Mouse (Mus musculus) hindbrain, embryonic 11.5 days (tissue): Measurements from ENCODE around the gene Ppp1r10. TPM values are rescaled to one million over a fixed set of nuclear protein-coding genes. Genes with fewer than 3 reads are reported as not detected.
"Not testable (repeated sequence)": the region's sequence is repeated elsewhere in the genome, so short reads cannot be mapped to it uniquely, and the experiment has no call there.

Experiments
- ATAC-seq: fragments of 200-750 bp; cut with Nextera tagmentation; 2 replicates; pipeline ENCODE4 v1.8.0; 2017; ENCODE audit warnings: mild to moderate bottlenecking, moderate TSS enrichment, moderate library complexity; ENCODE audit not compliant: low FRiP score
- DNase-seq: peaks from one replicate; pipeline ENCODE4 v3.0.0-alpha.2; 2015; ENCODE audit warnings: low spot score
- H3K27ac ChIP-seq: fragments of 300-500 bp; sonication (generic); 2 replicates; pipeline ENCODE4 v1.5.1; 2014; ENCODE audit warnings: mild to moderate bottlenecking, low read depth, low read length
- H3K27me3 ChIP-seq: fragments of 300-500 bp; sonication (generic); 2 replicates; pipeline ENCODE4 v1.6.1; 2014; ENCODE audit warnings: mild to moderate bottlenecking, low read length, moderate library complexity, mixed read lengths; ENCODE audit not compliant: control insufficient read depth, insufficient read depth
- H3K36me3 ChIP-seq: fragments of 300-500 bp; sonication (generic); 2 replicates; pipeline ENCODE4 v1.6.1; 2014; ENCODE audit warnings: mild to moderate bottlenecking, low read length, moderate library complexity, mixed read lengths; ENCODE audit not compliant: control insufficient read depth, insufficient read depth
- H3K4me1 ChIP-seq: fragments of 300-500 bp; sonication (generic); replicated peaks from 2 replicates; pipeline ENCODE4 v1.6.1; 2014; ENCODE audit warnings: low read length, mixed read lengths; ENCODE audit not compliant: control insufficient read depth, insufficient read depth
- H3K4me2 ChIP-seq: fragments of 300-500 bp; sonication (generic); replicated peaks from 2 replicates; pipeline ENCODE4 v1.6.1; 2014; ENCODE audit warnings: mild to moderate bottlenecking, low read depth, low read length
- H3K4me3 ChIP-seq: fragments of 300-500 bp; sonication (generic); 2 replicates; pipeline ENCODE4 v1.5.1; 2014; ENCODE audit warnings: low read depth, low read length
- H3K9ac ChIP-seq: fragments of 300-500 bp; sonication (generic); 2 replicates; pipeline ENCODE4 v1.6.1; 2014; ENCODE audit warnings: low read depth, low read length
- H3K9me3 ChIP-seq: fragments of 300-500 bp; sonication (generic); 2 replicates; pipeline ENCODE4 v1.6.1; 2016; ENCODE audit warnings: low read length; ENCODE audit not compliant: control insufficient read depth
- WGBS: fragments of 180-500 bp; shearing (Covaris S2); extraction: QIAGEN DNeasy Blood & Tissue Kit; methylation state at CpG from one replicate; pipeline ENCODE4 v1.1.7; 2014; 5-methylcytosine and 5-hydroxymethylcytosine counted together
- polyA plus RNA-seq: library from polyadenylated mRNA; unstranded; fragments of >200 nt; fragmentation: Nextera tagmentation; extraction: Ambion mirVana; gene quantifications from 2 replicates; pipeline ENCODE4 v1.2.1, GENCODE M21; 2014

The Ppp1r10 gene
- polyA plus RNA-seq, 1 experiment from 2014 or later = 49.8 TPM

DNA sequence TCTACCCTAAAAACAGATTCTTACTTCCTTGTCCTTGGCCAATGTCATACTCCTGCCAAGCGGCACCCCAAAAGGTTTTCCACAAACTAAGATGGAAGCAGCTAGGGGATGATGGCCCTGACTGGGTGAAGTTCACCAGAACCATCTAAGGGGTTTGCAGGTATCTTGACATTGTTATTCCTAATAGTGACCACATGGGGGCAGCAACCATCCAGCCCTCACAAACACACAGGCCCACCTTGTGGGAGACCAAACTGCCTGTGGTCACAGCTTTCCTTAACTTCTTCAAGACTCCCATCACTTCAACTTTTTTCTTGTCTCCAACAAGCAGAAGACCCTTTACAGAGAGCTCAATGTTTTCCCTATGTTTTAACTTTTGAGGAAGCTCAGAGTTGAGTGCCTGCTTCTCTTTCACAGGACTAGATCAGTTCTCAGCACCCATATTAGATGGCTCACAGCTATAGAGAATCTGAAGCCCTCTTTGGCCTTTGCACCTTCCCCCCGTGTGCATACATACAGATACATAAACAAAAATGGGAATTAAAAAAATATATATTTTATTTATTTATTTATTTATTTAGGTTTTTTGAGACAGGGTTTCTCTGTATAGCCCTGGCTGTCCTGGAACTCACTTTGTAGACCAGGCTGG lies 21.6 kb downstream of the Ppp1r10 start:
- ATAC-seq (peak; percentile 56; the same call in 1 of the 2 replicates), DNase-seq (peak; percentile 73)
- WGBS = 44% methylated on average over 2 of the region's 2 CpGs
- no peaks in the 10 kb centered on the region for H3K4me1 ChIP-seq
- H3K27ac ChIP-seq = no peak overlapping the region
- H3K4me2 ChIP-seq = no peak overlapping the region
- no peaks in the 10 kb centered on the region for H3K36me3 ChIP-seq
- H3K9ac ChIP-seq = no peak overlapping the region
- H3K9me3 ChIP-seq = no peaks in the 10 kb centered on the region
- H3K4me3 ChIP-seq = no peak overlapping the region
- no peaks in the 10 kb centered on the region for H3K27me3 ChIP-seq

DNA sequence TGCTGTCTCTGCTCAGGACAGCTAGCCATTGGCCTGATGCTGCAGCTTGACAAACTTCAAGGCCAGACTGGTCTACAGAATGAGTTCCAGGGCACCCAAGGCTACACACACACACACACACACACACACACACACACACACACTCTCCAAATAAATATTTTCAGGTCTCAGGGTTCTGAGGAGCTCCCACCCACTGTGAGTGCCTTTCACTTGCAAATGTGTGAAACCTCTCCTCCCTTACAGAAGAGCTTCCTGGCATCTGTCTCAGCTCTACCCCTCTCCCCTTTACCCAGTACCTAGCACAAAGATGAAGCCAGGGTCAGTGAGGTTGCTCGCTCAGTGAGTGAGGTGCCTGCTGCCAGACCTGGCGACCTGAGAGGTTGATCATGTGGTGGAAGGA lies 22.9 kb downstream of the Ppp1r10 start:
- 50% methylated on average over 2 of the region's 2 CpGs for WGBS
- DNase-seq (no peak), ATAC-seq (no peak)
- Histone ChIP-seq H3K27ac (no peak overlapping the region), H3K4me1 (no peaks in the 10 kb centered on the region), H3K4me2 (no peak overlapping the region), H3K4me3 (no peak overlapping the region), H3K27me3 (no peaks in the 10 kb centered on the region), H3K9ac (no peak overlapping the region), H3K9me3 (no peaks in the 10 kb centered on the region), H3K36me3 (no peaks in the 10 kb centered on the region)

DNA sequence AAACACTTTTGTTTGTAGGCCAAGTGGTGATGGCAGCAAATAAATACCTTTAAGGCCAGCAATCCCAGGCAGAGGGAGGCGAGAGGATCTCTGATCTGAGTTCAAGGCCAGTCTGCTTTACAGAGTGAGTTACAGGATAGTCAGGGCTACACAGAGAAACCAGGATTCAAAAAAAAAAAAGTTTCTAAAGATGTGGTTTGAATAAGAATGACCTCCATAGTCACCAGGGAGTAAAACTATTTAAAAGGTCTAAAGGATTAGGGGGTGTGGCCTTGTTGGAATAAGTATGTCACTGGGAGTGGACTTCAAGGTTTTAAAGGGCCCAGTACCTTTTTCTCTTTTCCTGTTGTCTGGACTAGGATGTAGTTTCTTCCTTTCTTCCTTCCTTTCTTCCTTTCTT lies 23.7 kb downstream of the Ppp1r10 start:
- no peaks in the 10 kb centered on the region for H3K36me3 ChIP-seq
- WGBS = 56% methylated on average over 1 of the region's 1 CpGs
- H3K9ac ChIP-seq = no peak overlapping the region
- H3K4me2 ChIP-seq = no peak overlapping the region
- no peak overlapping the region for H3K4me3 ChIP-seq
- no peaks in the 10 kb centered on the region for H3K4me1 ChIP-seq
- DNase-seq = no peak
- H3K27me3 ChIP-seq = no peaks in the 10 kb centered on the region
- H3K27ac ChIP-seq = no peak overlapping the region
- H3K9me3 ChIP-seq = no peaks in the 10 kb centered on the region
- ATAC-seq = no peak

DNA sequence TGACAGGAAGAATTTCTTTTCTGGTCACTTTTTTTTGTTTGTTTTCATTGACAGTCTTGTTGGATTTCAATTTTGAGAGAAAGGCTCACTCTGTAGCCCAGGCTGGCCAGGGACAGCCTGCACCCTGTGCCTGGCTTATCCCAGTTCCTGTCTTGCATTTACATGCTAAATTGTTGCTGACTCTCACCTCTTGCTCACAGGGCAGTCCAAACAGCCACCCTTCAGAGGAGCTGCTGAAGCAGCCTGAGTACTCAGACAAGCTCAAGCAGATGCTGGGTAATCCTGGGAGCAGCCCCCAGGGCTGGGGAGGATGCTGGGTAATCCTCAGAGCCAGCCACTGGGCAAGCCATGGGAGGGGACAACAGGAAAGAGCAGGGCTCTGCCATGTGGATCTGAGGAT lies 34.7 kb downstream of the Ppp1r10 start:
- not testable (repeated sequence) for ATAC-seq, H3K4me1 ChIP-seq, H3K4me2 ChIP-seq, H3K27ac ChIP-seq, H3K27me3 ChIP-seq, H3K9me3 ChIP-seq, DNase-seq, H3K4me3 ChIP-seq, H3K9ac ChIP-seq, H3K36me3 ChIP-seq

DNA sequence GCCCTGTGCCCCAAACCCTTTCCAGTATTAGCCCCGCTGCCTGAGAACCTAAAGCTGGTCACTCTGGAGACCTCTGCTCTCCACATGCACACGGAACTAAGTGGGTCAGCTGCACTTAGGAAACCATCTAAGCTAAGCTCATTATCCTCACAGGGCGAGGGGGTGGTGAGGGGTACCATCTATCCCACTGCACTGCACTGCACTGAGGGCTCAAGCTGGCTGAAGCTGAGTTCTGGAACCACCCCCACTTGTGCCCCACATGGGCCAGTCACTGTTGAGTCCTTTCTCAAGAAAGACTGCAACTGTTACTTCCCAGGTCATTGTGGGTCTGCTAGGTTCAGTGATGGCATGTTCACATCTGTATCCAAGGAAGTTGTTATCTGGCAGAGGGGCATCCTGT lies 36.3 kb downstream of the Ppp1r10 start:
- H3K27me3 ChIP-seq, H3K36me3 ChIP-seq, ATAC-seq, H3K9me3 ChIP-seq, H3K9ac ChIP-seq, DNase-seq, H3K4me2 ChIP-seq, H3K4me1 ChIP-seq, H3K4me3 ChIP-seq, H3K27ac ChIP-seq: not testable (repeated sequence)
- WGBS = 83% methylated on average over 2 of the region's 3 CpGs

DNA sequence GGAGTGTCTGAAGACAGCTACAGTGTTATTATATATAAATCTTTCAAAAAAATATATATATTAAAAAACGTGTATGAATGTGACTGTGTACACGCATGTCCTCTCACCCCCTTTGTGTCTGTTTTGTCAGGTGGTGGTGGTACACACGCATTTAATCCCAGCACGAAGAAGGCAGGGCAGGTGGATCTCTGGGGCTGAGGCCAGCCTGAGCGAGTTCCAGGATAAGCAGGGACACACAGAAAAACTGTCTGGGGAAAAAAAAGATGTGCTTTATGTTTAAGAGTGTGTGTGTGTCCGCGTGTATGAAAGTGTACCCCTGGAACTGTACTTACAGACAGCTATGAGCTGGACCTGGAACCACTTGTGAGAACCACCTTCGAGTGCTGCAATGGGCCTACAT lies 38.4 kb downstream of the Ppp1r10 start:
- Histone ChIP-seq H3K4me2 (no peak overlapping the region), H3K9ac (no peak overlapping the region), H3K9me3 (no peaks in the 10 kb centered on the region), H3K27me3 (no peaks in the 10 kb centered on the region), H3K36me3 (peaks cover 24% of the 10 kb centered on the region), H3K4me1 (no peaks in the 10 kb centered on the region), H3K4me3 (no peak overlapping the region), H3K27ac (no peak overlapping the region)
- ATAC-seq (no peak), DNase-seq (no peak)
- 76% methylated on average over 8 of the region's 8 CpGs for WGBS

DNA sequence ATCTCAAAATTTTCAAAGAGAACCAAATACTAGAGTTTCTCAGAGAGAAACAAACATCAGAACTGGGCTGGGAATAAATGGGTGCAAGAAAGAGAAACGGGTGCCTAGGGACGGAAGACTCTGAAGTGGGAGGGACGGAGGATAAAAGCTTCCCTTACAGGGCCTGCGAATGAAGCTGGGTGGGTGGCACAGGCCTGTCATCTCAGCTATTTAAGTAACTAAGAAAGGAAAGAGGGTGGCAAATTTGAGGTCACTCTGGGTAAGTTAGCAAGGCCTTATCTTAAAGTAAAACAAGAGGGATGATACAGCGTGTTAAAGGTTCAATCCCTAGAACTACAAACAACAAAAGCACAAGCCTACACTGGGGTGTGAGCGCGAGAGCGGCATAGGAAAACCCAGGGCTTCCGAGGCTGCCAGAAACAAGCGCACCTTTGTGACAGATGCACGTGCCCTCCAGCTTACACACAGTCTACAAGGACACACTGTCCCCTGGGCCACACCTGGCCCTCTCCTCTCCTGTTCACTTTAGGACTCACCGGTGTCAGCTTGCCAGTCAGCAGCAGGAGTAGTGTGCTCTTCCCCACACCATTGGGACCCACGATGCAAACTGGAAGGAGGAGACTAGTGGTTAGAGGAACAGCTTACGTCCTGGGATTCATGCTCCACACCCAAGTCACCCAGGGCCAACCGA lies 42.4 kb downstream of the Ppp1r10 start:
- ATAC-seq (no peak), DNase-seq (no peak)
- H3K4me1 ChIP-seq = no peaks in the 10 kb centered on the region
- H3K27me3 ChIP-seq = no peaks in the 10 kb centered on the region
- no peak overlapping the region for H3K9ac ChIP-seq
- H3K4me2 ChIP-seq = no peak overlapping the region
- H3K36me3 ChIP-seq = peaks cover 44% of the 10 kb centered on the region
- no peaks in the 10 kb centered on the region for H3K9me3 ChIP-seq
- no peak overlapping the region for H3K27ac ChIP-seq
- 95% methylated on average over 15 of the region's 15 CpGs for WGBS
- H3K4me3 ChIP-seq = no peak overlapping the region

DNA sequence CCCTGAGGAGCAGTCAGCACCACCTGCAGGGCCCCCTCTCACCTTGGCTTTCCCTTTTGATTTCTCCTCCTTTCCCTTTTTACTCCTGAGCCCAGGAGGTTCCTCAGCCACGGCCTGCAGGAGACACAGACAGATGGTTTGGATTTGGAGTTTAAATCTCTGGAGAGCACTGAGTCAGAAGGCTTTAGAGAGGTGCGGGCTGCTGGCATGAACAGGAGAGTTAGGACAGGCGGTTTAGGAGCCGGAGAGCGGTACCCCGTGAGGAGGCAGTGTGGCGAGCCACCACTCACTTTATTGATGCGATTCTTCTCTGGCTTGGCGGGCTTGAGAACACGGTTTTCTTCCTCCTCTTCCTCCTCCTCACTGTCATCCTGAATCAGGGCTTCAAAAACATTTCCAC lies 47.0 kb downstream of the Ppp1r10 start:
- Histone ChIP-seq H3K9me3 (no peaks in the 10 kb centered on the region), H3K4me3 (no peak overlapping the region), H3K9ac (no peak overlapping the region), H3K36me3 (peaks cover 29% of the 10 kb centered on the region), H3K27me3 (no peaks in the 10 kb centered on the region), H3K4me2 (no peak overlapping the region), H3K27ac (no peak overlapping the region), H3K4me1 (no peaks in the 10 kb centered on the region)
- 89% methylated on average over 10 of the region's 10 CpGs for WGBS
- no peak for DNase-seq
- ATAC-seq = no peak

DNA sequence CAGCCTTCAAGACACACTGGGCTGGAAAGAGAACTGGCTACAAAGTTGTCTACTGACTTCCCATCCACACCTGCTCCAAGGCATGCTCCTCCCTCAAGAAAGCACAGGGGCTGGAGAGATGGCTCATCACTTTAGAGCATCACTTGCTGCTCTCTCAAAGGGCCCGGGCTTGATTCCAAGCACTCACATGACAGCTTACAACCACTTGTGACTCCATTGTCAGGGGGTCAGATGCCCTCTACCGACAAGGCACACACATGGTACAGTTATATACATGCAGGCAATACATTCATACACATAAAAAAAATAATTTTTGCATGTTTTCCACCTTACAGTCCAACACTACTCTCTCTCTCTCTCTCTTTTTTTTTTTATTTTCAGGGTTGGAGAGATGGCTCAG lies 51.4 kb downstream of the Ppp1r10 start:
- no peak overlapping the region for H3K9ac ChIP-seq
- 90% methylated on average over 2 of the region's 2 CpGs for WGBS
- no peak for DNase-seq
- H3K27ac ChIP-seq = no peak overlapping the region
- H3K4me3 ChIP-seq = no peak overlapping the region
- no peaks in the 10 kb centered on the region for H3K9me3 ChIP-seq
- no peak for ATAC-seq
- peaks cover 8% of the 10 kb centered on the region for H3K36me3 ChIP-seq
- no peaks in the 10 kb centered on the region for H3K27me3 ChIP-seq
- H3K4me1 ChIP-seq = no peaks in the 10 kb centered on the region; the same call in 1 of the 2 replicates
- no peak overlapping the region for H3K4me2 ChIP-seq
